Mouse (Mus musculus) Patski (cell line): ENCODE results near the gene Gm5741. TPM values are rescaled to one million over a fixed set of nuclear protein-coding genes. Genes with fewer than 3 reads are reported as not detected.

Source experiments
- ATAC-seq: fragments of 100-300 bp; one replicate; pipeline ENCODE4 v1.8.0; 2021
- CTCF ChIA-PET: fragments of 350-600 bp; sonication (Branson Sonifier 250); formaldehyde crosslinking; loops from one replicate; lab custom pipeline; 2022; ENCODE audit warnings: inconsistent platforms; lab: Charles Lee
- POLR2A ChIA-PET: fragments of 350-600 bp; sonication (Branson Sonifier 250); formaldehyde crosslinking; loops from one replicate; lab custom pipeline; 2022; ENCODE audit warnings: antibody characterized with exemption, inconsistent platforms; lab: Charles Lee
- DNase-seq: peaks from one replicate; pipeline ENCODE4 v3.0.0-alpha.2; 2011; ENCODE audit warnings: low read depth, low spot score
- H3K27me3 ChIP-seq: fragments of 371-371 bp; one replicate; pipeline ENCODE4 v1.5.1; 2021
- CTCF ChIP-seq: fragments of 100-300 bp; IDR thresholded peaks from one replicate; pipeline ENCODE4 v1.5.1; 2021
- in situ Hi-C: fragments of 300-500 bp; cut with MboI; formaldehyde crosslinking; loops from 3 replicates; pipeline ENCODE4 v1.11.1; 2018; ENCODE audit warnings: low pct_unique_long_range_greater_than_20kb, mixed read lengths
- polyA plus RNA-seq: library from polyadenylated mRNA; unstranded; gene quantifications from one replicate; pipeline ENCODE4 v1.2.3, GENCODE M21; 2021

Gene Gm5741
- polyA plus RNA-seq, 1 experiment from 2014 or later, result 0.21 TPM

- ChIA-PET POLR2A (no interaction called here), CTCF (no interaction called here)
- ATAC-seq (no peak), DNase-seq (no peak)
- in situ Hi-C loops, result no loop called here
- TF ChIP-seq CTCF, result no peak
- H3K27me3 ChIP-seq, result no peaks in the 10 kb centered on the region
Measured at GRCm38 (mm10) chr8:85074617-85075016, 6.8 kb upstream of the Gm5741 start.

GRCm38 (mm10) chr8:85074167-85074566, 6.4 kb upstream of the Gm5741 start:
- H3K27me3 ChIP-seq, result no peaks in the 10 kb centered on the region
- POLR2A ChIA-PET, result no interaction called here
- CTCF ChIA-PET, result no interaction called here
- ATAC-seq, result no peak
- in situ Hi-C loops, result no loop called here
- no peak for DNase-seq
- no peak for TF ChIP-seq CTCF

DNA sequence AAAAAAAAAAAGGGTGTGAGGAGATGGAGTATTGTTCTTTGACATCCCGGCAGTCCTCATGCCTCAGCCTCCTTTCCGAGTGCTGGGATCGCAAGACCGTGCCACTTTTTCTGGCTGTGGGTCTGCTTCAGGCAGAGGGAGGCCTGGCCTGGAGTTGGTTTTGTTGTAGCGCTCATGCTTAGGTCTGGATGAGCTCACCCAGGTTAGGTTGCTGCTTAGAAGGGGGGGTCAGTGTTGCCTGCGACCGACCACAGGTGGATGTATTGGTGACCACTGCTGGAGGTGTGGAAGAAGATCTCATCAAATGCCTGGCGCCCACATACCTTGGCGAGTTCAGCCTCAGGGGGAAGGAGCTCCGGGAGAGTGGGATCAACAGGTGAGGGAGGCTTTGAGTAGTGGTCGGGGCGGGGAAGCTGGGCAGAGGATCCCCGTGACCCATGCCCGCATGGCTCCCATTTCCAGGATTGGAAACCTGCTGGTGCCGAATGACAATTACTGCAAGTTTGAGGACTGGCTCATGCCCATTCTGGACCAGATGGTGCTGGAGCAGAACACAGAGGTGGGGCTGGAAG, 5.3 kb upstream of the Gm5741 start:
- H3K27me3 ChIP-seq, result no peaks in the 10 kb centered on the region
- no peak for DNase-seq
- in situ Hi-C loops, result no loop called here
- no peak for TF ChIP-seq CTCF
- ATAC-seq, result no peak
- ChIA-PET POLR2A (no interaction called here), CTCF (interaction anchor here (1.2 kb wide), 1 partner anchor 10 kb away, joined by 3 read pairs; no protein-coding TSS in a partner anchor)

- POLR2A ChIA-PET, result no interaction called here
- no peak for TF ChIP-seq CTCF
- in situ Hi-C loops, result no loop called here
Measured at GRCm38 (mm10) chr8:85072364-85072929, 4.7 kb upstream of the Gm5741 start.

DNA sequence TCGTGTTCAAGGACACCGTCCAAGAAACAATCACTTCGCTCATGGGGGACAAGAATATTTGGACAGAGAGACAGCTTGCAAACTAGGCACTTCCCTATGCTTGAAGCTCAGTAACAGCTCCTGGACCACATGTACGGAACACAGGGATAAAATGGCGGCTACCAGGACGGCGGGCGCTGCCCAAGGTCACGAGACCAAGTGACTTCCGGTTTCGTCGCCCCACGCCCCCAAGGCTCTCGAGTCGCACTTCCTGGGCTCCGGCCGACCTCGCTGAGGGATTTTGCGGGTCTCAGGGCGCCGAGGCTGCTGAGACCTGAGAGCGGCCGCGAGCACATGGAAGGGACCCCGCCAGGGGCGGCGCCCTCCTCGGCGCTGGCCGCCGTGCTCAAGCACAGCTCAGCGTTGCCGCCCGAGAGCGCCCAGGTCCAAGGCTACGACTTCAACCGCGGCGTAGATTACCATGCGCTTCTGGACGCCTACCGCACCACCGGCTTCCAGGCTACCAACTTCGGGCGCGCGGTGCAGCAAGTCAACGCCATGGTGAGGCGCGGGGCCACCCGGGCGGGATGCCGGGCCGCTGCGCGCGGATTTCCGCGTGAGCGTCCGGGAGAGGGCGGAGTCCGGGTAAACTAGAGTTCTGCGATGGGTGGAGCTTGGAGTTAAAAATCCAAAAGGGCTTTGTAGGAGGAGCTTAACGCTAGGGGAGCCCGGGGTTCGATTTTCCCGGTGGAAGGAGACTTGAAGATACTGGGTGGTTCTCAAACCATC, 3.9 kb upstream of the Gm5741 start, which contains the start of gene Dhps:
Gene Dhps (plus strand): TSS at position 244 of the 768 bp plus-strand sequence.
- in situ Hi-C loops, result no loop called here
- DNase-seq, result no peak
- CTCF ChIA-PET, result interaction anchor here (0.8 to 2.6 kb wide), 4 partner anchors 11 to 46 kb away, joined by 3 to 5 read pairs (median 4); partner anchors contain the start of genes Asna1 and Fbxw9
- POLR2A ChIA-PET, result interaction anchor here (0.6 to 1.4 kb wide), 6 partner anchors 9 to 499 kb away, joined by 3 to 6 read pairs (median 3); no protein-coding TSS in a partner anchor
- H3K27me3 ChIP-seq, result no peaks in the 10 kb centered on the region
- TF ChIP-seq CTCF, result no peak
- ATAC-seq, result peak; percentile 68

More at GRCm38 (mm10) chr8:85072364-85072929, 4.7 kb upstream of the Gm5741 start:
- ATAC-seq (no peak), DNase-seq (no peak)
- no peaks in the 10 kb centered on the region for H3K27me3 ChIP-seq
- CTCF ChIA-PET, result interaction anchor here (1.3 to 2.6 kb wide), 2 partner anchors 12 to 47 kb away, joined by 5 read pairs; partner anchors contain the start of genes Asna1 and Fbxw9

DNA sequence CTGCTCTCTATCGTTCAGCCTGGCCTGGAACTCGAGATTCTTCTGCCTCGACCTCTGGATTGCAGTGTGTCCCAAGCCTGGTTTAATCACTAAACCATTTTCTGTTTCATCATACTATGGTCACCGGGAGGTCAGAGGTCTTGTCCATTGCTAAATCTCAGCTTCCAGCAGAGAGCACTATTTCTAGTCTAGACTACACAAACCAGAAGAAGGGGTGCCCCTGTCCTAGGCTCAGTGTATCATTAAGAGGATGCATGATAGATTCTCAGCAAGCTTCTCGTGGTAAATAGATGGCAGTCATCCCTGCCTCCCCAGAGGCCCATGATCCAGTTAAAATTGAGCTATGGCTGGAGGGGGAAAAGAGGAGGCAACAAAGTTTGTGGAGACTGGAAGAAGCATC, 3.3 kb upstream of the Gm5741 start:
- in situ Hi-C loops, result no loop called here
- peak; percentile 45 for ATAC-seq

GRCm38 (mm10) chr8:85067155-85067554, 627 bp downstream of the Gm5741 start:
- no peak for ATAC-seq
- no peak for TF ChIP-seq CTCF
- H3K27me3 ChIP-seq, result no peaks in the 10 kb centered on the region
- POLR2A ChIA-PET, result interaction anchor here (1.1 to 1.5 kb wide), 2 partner anchors 29 to 92 kb away, joined by 3 to 5 read pairs; no protein-coding TSS in a partner anchor
- CTCF ChIA-PET, result interaction anchor here (1.1 to 1.4 kb wide), 2 partner anchors 9 to 10 kb away, joined by 4 read pairs; no protein-coding TSS in a partner anchor
- in situ Hi-C loops, result no loop called here
- no peak for DNase-seq

More for the DNA sequence above, 3.3 kb upstream of the Gm5741 start:
- TF ChIP-seq CTCF, result no peak
- ChIA-PET CTCF (interaction anchor here (0.8 to 2.6 kb wide), 4 partner anchors 10 to 46 kb away, joined by 3 to 5 read pairs (median 4); partner anchors contain the start of genes Asna1 and Fbxw9), POLR2A (interaction anchor here (0.6 to 1.8 kb wide), 7 partner anchors 8 to 500 kb away, joined by 3 to 6 read pairs (median 3); partner anchors contain the start of gene Fbxw9)
- DNase-seq, result no peak
- no peaks in the 10 kb centered on the region for H3K27me3 ChIP-seq

DNA sequence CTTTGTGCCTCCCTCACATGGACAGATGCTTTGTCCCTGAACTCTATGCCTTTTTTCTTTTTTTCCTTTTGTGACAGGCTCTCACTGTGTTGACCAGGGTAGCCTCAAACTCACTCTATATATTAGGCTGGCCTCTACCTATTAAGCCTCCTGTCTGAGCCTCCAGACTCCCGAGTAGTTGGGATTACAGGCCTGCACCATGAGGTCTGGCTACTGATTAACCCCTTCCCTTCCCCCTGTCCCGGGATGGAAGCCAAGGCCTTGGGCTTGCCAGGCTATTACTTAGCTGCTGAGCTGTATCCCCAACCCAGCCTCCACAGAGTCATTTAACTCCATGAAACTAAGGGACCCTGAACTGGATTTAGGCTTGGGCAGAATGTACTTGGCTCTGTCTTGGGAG, 2.6 kb downstream of the Gm5741 start:
- in situ Hi-C loops, result no loop called here
- ATAC-seq (no peak), DNase-seq (no peak)
- H3K27me3 ChIP-seq, result no peaks in the 10 kb centered on the region
- ChIA-PET CTCF (interaction anchor here (0.8 kb wide), 1 partner anchor 12 kb away, joined by 3 read pairs; no protein-coding TSS in a partner anchor), POLR2A (no interaction called here)
- TF ChIP-seq CTCF, result no peak

DNA sequence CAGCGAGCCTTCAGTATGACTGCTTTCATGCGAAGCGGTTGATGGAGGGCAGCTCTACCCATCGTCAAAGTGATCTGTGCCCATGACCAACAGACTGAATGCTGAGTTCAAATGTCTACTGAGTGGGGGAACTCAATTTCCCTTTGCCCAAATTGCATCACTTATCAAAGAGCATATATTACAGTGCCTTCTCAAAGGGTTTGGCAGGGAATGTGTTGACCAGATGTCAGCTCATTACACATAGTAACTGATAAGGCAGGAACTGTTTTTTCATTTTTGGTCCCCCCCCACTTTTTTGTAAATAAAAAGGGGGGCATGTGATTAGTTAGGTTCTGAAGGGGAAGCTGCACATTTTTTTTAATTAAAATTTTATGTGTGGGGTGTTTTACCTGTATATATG, 5.2 kb downstream of the Gm5741 start:
- CTCF ChIA-PET, result interaction anchor here (0.8 to 1.2 kb wide), 2 partner anchors 11 to 28 kb away, joined by 3 read pairs; no protein-coding TSS in a partner anchor

More for the DNA sequence above, 5.2 kb downstream of the Gm5741 start:
- ATAC-seq, result no peak
- POLR2A ChIA-PET, result interaction anchor here (0.8 kb wide), 1 partner anchor 9 kb away, joined by 3 read pairs; the partner anchor contains the start of gene Dhps
- TF ChIP-seq CTCF, result no peak
- no peak for DNase-seq
- H3K27me3 ChIP-seq, result no peaks in the 10 kb centered on the region
- in situ Hi-C loops, result no loop called here
